Mouse (Mus musculus) stomach, embryonic 14.5 days (tissue): ENCODE results near the gene Adamts3. TPM values are rescaled to one million over a fixed set of nuclear protein-coding genes. Genes with fewer than 3 reads are reported as not detected.

Experiments
- ATAC-seq: fragments of 200-750 bp; cut with Nextera tagmentation; 2 replicates; pipeline ENCODE4 v1.8.0; 2017; ENCODE audit warnings: low read depth, moderate TSS enrichment; ENCODE audit not compliant: insufficient number of reproducible peaks, insufficient read depth, low FRiP score
- H3K27ac ChIP-seq: fragments of 300-500 bp; sonication (generic); 2 replicates; pipeline ENCODE4 v1.5.1; 2014; ENCODE audit warnings: mild to moderate bottlenecking, low read length, moderate library complexity, mixed read lengths
- H3K27me3 ChIP-seq: fragments of 300-500 bp; sonication (generic); 2 replicates; pipeline ENCODE4 v1.6.1; 2014; ENCODE audit warnings: low read length, control low read depth, mixed read lengths; ENCODE audit not compliant: control insufficient read depth, insufficient read depth
- H3K36me3 ChIP-seq: fragments of 300-500 bp; sonication (generic); 2 replicates; pipeline ENCODE4 v1.6.1; 2014; ENCODE audit warnings: mild to moderate bottlenecking, control low read depth, low read length, moderate library complexity, mixed read lengths; ENCODE audit not compliant: control insufficient read depth, insufficient read depth
- H3K4me1 ChIP-seq: fragments of 300-500 bp; sonication (generic); 2 replicates; pipeline ENCODE4 v1.6.1; 2014; ENCODE audit warnings: low read length, control low read depth, mixed read lengths; ENCODE audit not compliant: control insufficient read depth, insufficient read depth
- H3K4me2 ChIP-seq: fragments of 300-500 bp; sonication (generic); replicated peaks from 2 replicates; pipeline ENCODE4 v1.6.1; 2014; ENCODE audit warnings: low read depth, low read length, control low read depth
- H3K4me3 ChIP-seq: fragments of 300-500 bp; sonication (generic); 2 replicates; pipeline ENCODE4 v1.5.1; 2014; ENCODE audit warnings: low read depth, low read length, control low read depth
- H3K9ac ChIP-seq: fragments of 300-500 bp; sonication (generic); replicated peaks from 2 replicates; pipeline ENCODE4 v1.6.1; 2014; ENCODE audit warnings: low read depth, mild to moderate bottlenecking, control low read depth, low read length, moderate library complexity, mixed read lengths
- H3K9me3 ChIP-seq: fragments of 300-500 bp; sonication (generic); 2 replicates; pipeline ENCODE4 v1.6.1; 2016; ENCODE audit warnings: low read depth, low read length, control low read depth; ENCODE audit not compliant: control insufficient read depth
- WGBS: fragments of 180-500 bp; shearing (Covaris S2); extraction: QIAGEN DNeasy Blood & Tissue Kit; methylation state at CpG from one replicate; pipeline ENCODE4 v1.1.7; 2014; 5-methylcytosine and 5-hydroxymethylcytosine counted together
- polyA plus RNA-seq: library from polyadenylated mRNA; unstranded; fragments of >200 nt; fragmentation: Nextera tagmentation; extraction: Ambion mirVana; gene quantifications from 2 replicates; pipeline ENCODE4 v1.2.1, GENCODE M21; 2014

Adamts3 gene
- polyA plus RNA-seq, 1 experiment from 2014 or later, result 6.4 TPM

DNA sequence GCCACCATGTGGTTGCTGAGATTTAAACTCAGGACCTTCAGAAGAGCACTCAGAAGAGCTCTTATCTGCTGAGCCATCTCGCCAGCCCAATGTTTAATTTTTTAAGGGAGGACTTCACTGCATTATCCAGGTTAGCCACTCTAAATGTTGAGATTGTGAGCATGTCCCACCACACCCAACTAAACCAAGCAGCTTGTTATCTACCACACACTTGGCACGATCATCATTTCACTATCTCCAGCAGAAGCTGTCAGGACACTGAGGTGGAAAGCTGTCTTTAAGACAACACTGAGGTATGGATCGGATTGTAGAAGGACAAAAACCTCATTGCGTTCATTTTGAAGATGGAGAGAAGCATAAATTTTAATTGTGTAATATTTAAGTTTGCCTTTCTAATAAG is 205.0 kb downstream of the Adamts3 start:
- Histone ChIP-seq H3K27ac (no peak overlapping the region), H3K4me3 (no peak overlapping the region), H3K27me3 (no peaks in the 10 kb centered on the region), H3K4me1 (no peaks in the 10 kb centered on the region), H3K4me2 (no peak overlapping the region), H3K36me3 (no peaks in the 10 kb centered on the region), H3K9me3 (no peaks in the 10 kb centered on the region), H3K9ac (no peak overlapping the region)
- no peak for ATAC-seq
- WGBS, result 80% methylated on average over 4 of the region's 4 CpGs

DNA sequence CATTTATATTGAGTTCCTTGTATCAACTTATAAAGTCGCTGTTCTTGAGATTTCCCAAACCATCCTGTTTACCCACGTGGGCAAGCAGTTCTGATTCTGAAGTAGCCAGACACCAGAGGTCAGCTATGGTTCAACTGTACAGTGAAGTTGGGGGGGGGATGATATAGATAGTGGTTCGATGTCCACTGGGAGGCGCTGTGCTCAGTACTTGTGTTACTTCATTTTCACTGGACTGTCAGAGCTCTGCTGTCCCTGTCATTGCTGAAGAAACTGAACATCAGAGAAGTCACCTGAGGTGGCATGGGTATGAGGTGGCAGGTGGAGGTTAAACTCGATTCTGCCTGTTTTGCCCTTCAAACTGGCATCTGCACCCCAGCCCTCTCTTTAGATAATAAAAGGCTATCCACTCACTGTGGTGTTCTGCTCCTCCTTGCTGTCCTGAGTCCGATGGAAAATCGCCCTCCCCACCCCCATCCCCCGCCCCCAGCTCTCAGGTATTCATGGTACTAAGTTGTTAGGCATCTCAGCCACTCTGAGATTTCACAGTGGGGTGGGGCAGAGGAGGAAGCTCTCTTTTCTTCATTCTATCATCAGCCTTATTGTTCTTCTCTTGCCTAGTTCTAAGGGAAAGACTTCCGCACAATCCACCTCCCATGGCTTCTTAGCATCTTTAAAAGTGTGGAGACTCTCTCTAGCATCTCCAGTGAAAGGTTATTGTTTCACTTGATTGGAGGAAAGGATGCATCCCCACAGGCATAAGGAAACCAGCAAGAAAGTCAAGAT is 208.9 kb downstream of the Adamts3 start:
- H3K9me3 ChIP-seq, result no peaks in the 10 kb centered on the region
- ATAC-seq, result no peak
- no peak overlapping the region for H3K27ac ChIP-seq
- H3K4me1 ChIP-seq, result no peaks in the 10 kb centered on the region
- no peak overlapping the region for H3K9ac ChIP-seq
- no peak overlapping the region for H3K4me2 ChIP-seq
- WGBS, result 80% methylated on average over 9 of the region's 9 CpGs
- H3K36me3 ChIP-seq, result no peaks in the 10 kb centered on the region
- H3K4me3 ChIP-seq, result no peak overlapping the region
- no peaks in the 10 kb centered on the region for H3K27me3 ChIP-seq

DNA sequence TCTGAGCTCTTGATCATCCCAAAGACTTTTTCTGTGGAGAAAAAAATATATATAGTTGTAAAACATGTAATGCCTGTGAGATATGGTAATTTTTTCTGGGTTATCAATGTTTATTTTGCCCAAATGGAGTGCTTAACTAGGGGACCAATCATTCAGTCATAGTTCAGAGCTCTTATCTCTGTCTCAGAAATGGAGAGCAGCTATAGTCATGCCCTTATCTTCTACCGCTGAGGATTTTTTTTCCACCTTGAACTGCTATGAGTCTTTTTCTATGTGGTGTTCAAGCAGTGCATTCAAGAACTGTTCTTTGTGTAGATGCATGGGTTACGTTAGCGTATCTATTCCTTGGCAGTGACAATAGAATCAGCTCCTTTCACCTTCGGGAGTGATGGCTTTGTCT is 210.2 kb downstream of the Adamts3 start:
- Histone ChIP-seq H3K9me3 (no peaks in the 10 kb centered on the region), H3K4me1 (no peaks in the 10 kb centered on the region), H3K27me3 (no peaks in the 10 kb centered on the region), H3K9ac (no peak overlapping the region), H3K27ac (no peak overlapping the region), H3K4me3 (no peak overlapping the region), H3K36me3 (no peaks in the 10 kb centered on the region), H3K4me2 (no peak overlapping the region)
- no peak for ATAC-seq
- 67% methylated on average over 4 of the region's 4 CpGs for WGBS

DNA sequence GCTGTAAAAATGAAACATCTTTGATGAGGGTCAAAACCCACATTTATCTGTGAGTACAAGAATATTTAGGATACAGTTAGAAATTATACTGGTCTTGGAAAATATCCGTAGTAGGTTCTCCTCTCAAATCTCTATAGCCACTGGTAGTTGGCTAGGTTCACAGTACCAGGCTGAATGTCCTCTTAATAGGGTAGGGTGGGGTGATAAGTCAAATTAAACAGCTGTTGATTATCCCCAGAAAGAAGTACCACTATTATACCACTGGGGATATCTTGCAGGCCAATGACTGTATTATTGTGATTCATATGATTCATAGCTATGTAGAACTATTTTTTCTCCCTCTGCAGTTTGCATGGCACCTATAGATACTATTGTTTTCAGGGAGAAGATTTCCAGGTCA is 228.8 kb downstream of the Adamts3 start:
- ATAC-seq, result no peak
- 79% methylated on average over 1 of the region's 1 CpGs for WGBS
- Histone ChIP-seq H3K27ac (no peak overlapping the region; the same call in 1 of the 2 replicates), H3K9me3 (no peaks in the 10 kb centered on the region), H3K4me1 (no peaks in the 10 kb centered on the region), H3K36me3 (no peaks in the 10 kb centered on the region), H3K4me2 (no peak overlapping the region), H3K4me3 (no peak overlapping the region), H3K9ac (no peak overlapping the region), H3K27me3 (no peaks in the 10 kb centered on the region)

DNA sequence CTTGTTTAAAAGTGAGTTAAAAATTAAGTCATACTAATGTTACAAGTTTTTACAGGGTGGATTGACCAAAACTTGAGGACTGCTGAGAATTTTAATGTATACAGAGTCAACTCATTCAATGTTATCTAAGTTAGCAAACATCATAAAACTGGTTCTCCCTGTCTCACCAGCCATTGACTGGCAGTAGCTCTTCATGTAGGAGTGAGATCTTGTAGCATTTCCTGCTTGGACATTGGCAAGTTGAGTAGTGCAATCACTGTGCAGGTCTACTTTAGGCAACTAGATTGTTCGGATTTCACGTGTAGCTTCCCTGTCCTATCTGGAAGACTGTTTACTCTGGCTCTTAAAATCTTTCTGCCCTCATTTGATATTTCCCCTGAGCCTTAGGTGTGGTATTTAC is 229.3 kb downstream of the Adamts3 start:
- Histone ChIP-seq H3K9ac (no peak overlapping the region), H3K27me3 (no peaks in the 10 kb centered on the region), H3K27ac (no peak overlapping the region; the same call in 1 of the 2 replicates), H3K4me2 (no peak overlapping the region), H3K9me3 (no peaks in the 10 kb centered on the region), H3K36me3 (no peaks in the 10 kb centered on the region), H3K4me1 (no peaks in the 10 kb centered on the region), H3K4me3 (no peak overlapping the region)
- WGBS, result 69% methylated on average over 2 of the region's 2 CpGs
- peak; percentile 90 for ATAC-seq

DNA sequence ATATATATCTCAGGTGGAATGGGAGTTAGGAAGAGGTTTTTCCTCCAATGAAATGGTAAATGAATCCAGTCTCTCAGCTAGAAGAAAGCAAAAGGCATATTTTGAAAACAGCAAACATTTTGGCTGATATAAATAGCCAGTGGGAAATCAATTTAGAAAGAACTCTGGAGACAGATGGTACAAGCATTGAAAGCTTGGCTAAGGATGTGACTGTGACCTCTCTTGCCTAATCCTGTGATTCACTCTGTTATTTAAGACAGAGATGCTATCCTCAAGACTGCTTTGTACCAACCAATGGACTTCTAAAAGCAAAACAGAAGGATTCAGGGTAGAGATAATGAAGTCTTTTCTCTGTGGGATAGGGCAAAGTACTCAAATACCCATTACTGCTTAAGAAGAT is 236.2 kb downstream of the Adamts3 start:
- no peaks in the 10 kb centered on the region for H3K4me1 ChIP-seq
- no peak overlapping the region for H3K4me3 ChIP-seq
- H3K27ac ChIP-seq, result no peak overlapping the region
- H3K9ac ChIP-seq, result no peak overlapping the region
- no peak for ATAC-seq
- no peaks in the 10 kb centered on the region for H3K27me3 ChIP-seq
- no peak overlapping the region for H3K4me2 ChIP-seq
- H3K36me3 ChIP-seq, result no peaks in the 10 kb centered on the region
- no peaks in the 10 kb centered on the region for H3K9me3 ChIP-seq

DNA sequence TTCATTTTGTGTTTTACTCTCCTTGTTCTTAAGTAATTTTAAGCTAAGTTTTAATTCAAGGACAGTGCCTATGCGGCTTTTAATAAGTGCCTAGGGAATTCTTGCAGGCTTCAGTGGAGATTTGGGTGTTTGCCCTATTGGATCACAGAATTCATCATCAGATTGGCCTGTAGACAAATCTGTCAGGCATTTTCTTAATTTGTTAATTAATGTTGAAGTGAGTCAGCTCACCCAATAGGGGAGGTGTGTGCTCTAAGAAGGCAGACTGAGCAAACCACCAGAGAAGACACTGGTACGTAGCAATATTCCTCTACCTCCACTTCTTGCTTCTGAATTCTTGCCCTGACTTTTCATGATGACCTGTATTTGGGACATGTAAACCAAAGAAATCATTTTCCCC is 247.7 kb downstream of the Adamts3 start:
- no peak overlapping the region for H3K4me2 ChIP-seq
- WGBS, result 82% methylated on average over 2 of the region's 2 CpGs
- ATAC-seq, result no peak
- H3K9me3 ChIP-seq, result no peaks in the 10 kb centered on the region
- no peaks in the 10 kb centered on the region for H3K27me3 ChIP-seq
- H3K4me3 ChIP-seq, result no peak overlapping the region
- no peaks in the 10 kb centered on the region for H3K36me3 ChIP-seq
- no peak overlapping the region for H3K27ac ChIP-seq
- no peaks in the 10 kb centered on the region for H3K4me1 ChIP-seq
- no peak overlapping the region for H3K9ac ChIP-seq

DNA sequence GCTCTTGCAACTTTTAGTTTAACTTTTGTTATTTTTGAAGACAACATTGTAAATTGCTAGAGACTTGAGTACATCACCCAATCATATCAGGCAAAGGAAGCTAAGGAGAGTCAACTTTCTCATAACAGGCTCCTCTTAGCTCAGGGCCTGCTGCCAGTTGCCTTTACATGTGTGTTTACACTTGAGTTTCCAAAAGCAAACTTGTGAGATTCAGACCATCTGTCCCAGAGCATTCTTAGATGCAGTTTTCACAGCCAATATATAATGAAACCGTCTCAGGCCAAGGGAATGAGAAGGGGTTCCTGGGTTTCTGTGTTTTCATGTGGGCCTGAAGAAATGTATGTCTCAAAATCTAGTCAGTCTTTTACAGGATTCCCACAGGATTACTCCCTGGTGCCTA is 251.5 kb downstream of the Adamts3 start:
- Histone ChIP-seq H3K27me3 (no peaks in the 10 kb centered on the region), H3K36me3 (no peaks in the 10 kb centered on the region), H3K9me3 (no peaks in the 10 kb centered on the region), H3K4me1 (no peaks in the 10 kb centered on the region), H3K4me2 (no peak overlapping the region), H3K4me3 (no peak overlapping the region), H3K9ac (no peak overlapping the region), H3K27ac (peak overlapping the region; percentile 67; the same call in 1 of the 2 replicates)
- no peak for ATAC-seq
- 42% methylated on average over 1 of the region's 1 CpGs for WGBS
